Mouse (Mus musculus) ES-E14 (cell line): ENCODE results near the gene Mmp11. TPM values are rescaled to one million over a fixed set of nuclear protein-coding genes. Genes with fewer than 3 reads are reported as not detected.

Experiments used
- DNase-seq: peaks from one replicate; pipeline ENCODE4 v3.0.0-alpha.2; 2013; ENCODE audit warnings: low read depth, low spot score
- H3K27ac ChIP-seq: 2 replicates; pipeline ENCODE4 v1.5.1; 2012; ENCODE audit warnings: low read depth, mild to moderate bottlenecking, low read length, moderate library complexity, mixed read lengths; ENCODE audit not compliant: poor library complexity, insufficient read depth, severe bottlenecking
- H3K36me3 ChIP-seq: 2 replicates; pipeline ENCODE4 v1.6.1; 2012; ENCODE audit warnings: mild to moderate bottlenecking, low read length, moderate library complexity, mixed read lengths; ENCODE audit not compliant: control insufficient read depth, poor library complexity, insufficient read depth, severe bottlenecking
- H3K4me1 ChIP-seq, 2 experiments: fragments of 150-350 bp in 1 of 2; sonication (generic) in 1 of 2; 2 replicates each; pipeline ENCODE4 v1.6.1; 2012; ENCODE audit warnings: low read length in 2 of 2, mild to moderate bottlenecking in 1 of 2, mixed read lengths in 1 of 2; ENCODE audit not compliant: control insufficient read depth in 2 of 2, insufficient read depth in 2 of 2, poor library complexity in 1 of 2
- H3K4me3 ChIP-seq, 2 experiments: fragments of 150-350 bp in 1 of 2; sonication (generic) in 1 of 2; 2 replicates each; pipeline ENCODE4 v1.5.1; 2012; ENCODE audit warnings: low read length in 2 of 2, low read depth in 1 of 2, mild to moderate bottlenecking in 1 of 2, mixed read lengths in 1 of 2; ENCODE audit not compliant: insufficient read depth in 1 of 2, poor library complexity in 1 of 2, severe bottlenecking in 1 of 2
- H3K9ac ChIP-seq: 2 replicates; pipeline ENCODE4 v1.6.1; 2012; ENCODE audit warnings: low read depth, mild to moderate bottlenecking, low read length, mixed read lengths; ENCODE audit not compliant: poor library complexity, insufficient read depth, severe bottlenecking
- H3K9me3 ChIP-seq: fragments of 150-350 bp; sonication (generic); 2 replicates; pipeline ENCODE4 v1.6.1; 2012; ENCODE audit warnings: low read depth, mild to moderate bottlenecking, low read length; ENCODE audit not compliant: control insufficient read depth, insufficient read depth
- CHD2 ChIP-seq: IDR thresholded peaks from 2 replicates; pipeline ENCODE4 v1.6.1; 2014; ENCODE audit warnings: mild to moderate bottlenecking, low read depth, low read length, inconsistent platforms
- HCFC1 ChIP-seq: IDR thresholded peaks from 2 replicates; pipeline ENCODE4 v1.6.1; 2012; ENCODE audit warnings: low read length, inconsistent platforms, borderline replicate concordance; ENCODE audit not compliant: insufficient read depth
- MAFK ChIP-seq: IDR thresholded peaks from 2 replicates; pipeline ENCODE4 v1.6.1; 2014; ENCODE audit warnings: mild to moderate bottlenecking, low read depth, low read length, inconsistent platforms; ENCODE audit not compliant: insufficient read depth
- ZC3H11A ChIP-seq: IDR thresholded peaks from 2 replicates; pipeline ENCODE4 v1.6.1; 2012; ENCODE audit warnings: low read depth, mild to moderate bottlenecking, inconsistent platforms, low read length, borderline replicate concordance
- ZNF384 ChIP-seq: IDR thresholded peaks from 2 replicates; pipeline ENCODE4 v1.6.1; 2012; ENCODE audit warnings: low read depth, low read length, inconsistent platforms
- in situ Hi-C, 2 experiments: fragments of 600-800 bp; cut with MboI; formaldehyde crosslinking; loops; one replicate each; pipeline ENCODE4 v1.15.1; 2025; ENCODE audit warnings: low sequenced_read_pairs in 2 of 2, inconsistent platforms in 1 of 2; ENCODE audit not compliant: unreplicated experiment in 2 of 2
- total RNA-seq: library from RNA; depleted of rRNA; stranded (reverse); fragments of 300-350 nt; gene quantifications from 2 replicates; pipeline ENCODE4 v1.2.3, GENCODE M21; 2012

Gene Mmp11
- total RNA-seq, 1 experiment = 52.4 TPM

- H3K27ac ChIP-seq = no peak overlapping the region
- DNase-seq = no peak
- H3K4me1 ChIP-seq = peaks cover 8 to 9% of the 10 kb centered on the region in 2 experiments; a peak in 2 of 4 replicates
- H3K9ac ChIP-seq = no peak overlapping the region
- TF ChIP-seq ZNF384 (no peak), ZC3H11A (no peak), MAFK (no peak), HCFC1 (no peak), CHD2 (no peak)
- peaks cover 45% of the 10 kb centered on the region for H3K36me3 ChIP-seq
- in situ Hi-C loops = no loop called here
- no peak overlapping the region for H3K4me3 ChIP-seq
- H3K9me3 ChIP-seq = no peaks in the 10 kb centered on the region
Observed at GRCm38 (mm10) chr10:75926396-75926795, 9.9 kb downstream of the Mmp11 start.

- no peak overlapping the region for H3K9ac ChIP-seq
- in situ Hi-C loops = no loop called here
- DNase-seq = no peak
- H3K4me3 ChIP-seq = no peak overlapping the region
- H3K36me3 ChIP-seq = peaks cover 47% of the 10 kb centered on the region
- TF ChIP-seq HCFC1 (no peak), MAFK (no peak), ZC3H11A (no peak), CHD2 (no peak), ZNF384 (no peak)
- no peak overlapping the region for H3K27ac ChIP-seq
- no peaks in the 10 kb centered on the region for H3K9me3 ChIP-seq
- H3K4me1 ChIP-seq = 0 out of 4 replicates have a peak, but pooled peaks cover 0 to 7% of the 10 kb centered on the region in 2 experiments
Observed at GRCm38 (mm10) chr10:75924324-75924723, 12.0 kb downstream of the Mmp11 start.

DNA sequence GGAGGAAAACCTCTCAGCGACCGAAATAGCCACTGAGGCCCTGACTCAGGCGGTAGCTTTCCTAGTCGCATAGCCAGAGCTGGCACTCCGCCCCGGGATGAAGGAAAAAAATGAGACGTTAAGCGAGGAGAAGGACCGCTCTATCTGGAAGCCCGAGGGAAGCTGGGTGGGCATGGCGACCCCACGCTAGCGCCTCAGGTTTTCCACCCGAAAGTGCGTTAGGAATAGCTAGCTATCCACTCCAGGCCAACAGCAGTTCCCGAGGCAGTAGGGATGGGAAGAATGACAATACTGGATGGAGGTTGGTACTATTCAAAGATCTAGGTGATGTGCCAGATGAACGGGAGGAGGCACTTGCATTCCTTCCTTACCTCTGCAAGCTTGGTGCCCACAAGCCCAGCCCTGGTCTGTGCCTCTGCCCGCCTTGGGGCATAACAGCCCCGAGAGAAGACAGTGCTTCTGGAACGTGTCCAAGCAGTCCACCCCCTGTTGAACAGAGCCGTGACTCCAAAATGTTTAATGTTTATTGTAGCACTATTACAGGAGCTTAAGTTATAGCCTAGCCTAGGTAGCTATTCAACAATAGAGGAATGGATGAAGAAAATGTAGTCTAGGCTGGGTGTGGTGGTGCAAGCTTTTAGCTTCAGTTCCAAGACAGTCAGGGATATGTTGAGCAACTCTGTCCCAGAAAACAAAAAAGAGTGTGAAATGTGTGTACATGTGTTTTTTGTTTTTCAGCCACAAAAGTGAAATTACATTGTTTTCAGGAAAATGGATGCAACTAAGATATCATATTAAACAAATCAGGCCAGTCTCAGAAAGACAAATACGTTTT is 14.4 kb downstream of the Mmp11 start:
- Histone ChIP-seq H3K36me3 (peaks cover 39% of the 10 kb centered on the region), H3K4me1 (peaks cover 0 to 7% of the 10 kb centered on the region in 2 experiments; a peak in 1 of 4 replicates), H3K9ac (peak overlapping the region; percentile 79), H3K27ac (no peak overlapping the region), H3K9me3 (no peaks in the 10 kb centered on the region), H3K4me3 (peak overlapping the region; percentile 84 to 99)
- in situ Hi-C loops = no loop called here
- no peak for DNase-seq
- TF ChIP-seq HCFC1 = no peak
- TF ChIP-seq MAFK = no peak
- no peak for TF ChIP-seq ZNF384
- no peak for TF ChIP-seq CHD2
- TF ChIP-seq ZC3H11A = no peak

GRCm38 (mm10) chr10:75921026-75921725 is 15.1 kb downstream of the Mmp11 start, which contains the start of gene Smarcb1:
TSS of gene Smarcb1 (minus strand) at chr10:75921617.
- Histone ChIP-seq H3K4me3 (peak within 1 kb of the TSS; percentile 84 to 99), H3K9me3 (no peaks in the 10 kb centered on the region), H3K9ac (peak within 1 kb of the TSS; percentile 94), H3K27ac (peak within 1 kb of the TSS; percentile 89), H3K4me1 (peaks cover under 1 to 7% of the 10 kb centered on the region in 2 experiments; a peak in 1 of 4 replicates), H3K36me3 (peaks cover 40% of the 10 kb centered on the region)
- peak; percentile 87 for DNase-seq
- TF ChIP-seq HCFC1 = 0 out of 2 replicates have a peak, but pooled peaks have one; percentile 21
- no peak for TF ChIP-seq CHD2
- in situ Hi-C loops = no loop called here
